Mouse (Mus musculus) neural tube, embryonic 13.5 days (tissue): ENCODE results near the gene Zic5. TPM values are rescaled to one million over a fixed set of nuclear protein-coding genes. Genes with fewer than 3 reads are reported as not detected.
"Not testable (repeated sequence)": the region's sequence is repeated elsewhere in the genome, so short reads cannot be mapped to it uniquely, and the experiment has no call there.

ENCODE experiments used
- ATAC-seq: fragments of 200-750 bp; cut with Nextera tagmentation; 2 replicates; pipeline ENCODE4 v1.8.0; 2017; ENCODE audit warnings: low read depth, mild to moderate bottlenecking, moderate TSS enrichment, moderate library complexity
- H3K27ac ChIP-seq: fragments of 300-500 bp; sonication (generic); replicated peaks from 2 replicates; pipeline ENCODE4 v1.5.1; 2015; ENCODE audit warnings: moderate library complexity, mild to moderate bottlenecking, inconsistent platforms
- H3K27me3 ChIP-seq: fragments of 300-500 bp; sonication (generic); 2 replicates; pipeline ENCODE4 v1.6.1; 2015; ENCODE audit warnings: mild to moderate bottlenecking, inconsistent platforms
- H3K36me3 ChIP-seq: fragments of 300-500 bp; sonication (generic); 2 replicates; pipeline ENCODE4 v1.6.1; 2015; ENCODE audit warnings: mild to moderate bottlenecking, inconsistent platforms
- H3K4me1 ChIP-seq: fragments of 300-500 bp; sonication (generic); replicated peaks from 2 replicates; pipeline ENCODE4 v1.6.1; 2015; ENCODE audit warnings: inconsistent platforms
- H3K4me2 ChIP-seq: fragments of 300-500 bp; sonication (generic); 2 replicates; pipeline ENCODE4 v1.6.1; 2015; ENCODE audit warnings: inconsistent platforms, mild to moderate bottlenecking, moderate library complexity
- H3K4me3 ChIP-seq: fragments of 300-500 bp; sonication (generic); 2 replicates; pipeline ENCODE4 v1.5.1; 2015; ENCODE audit warnings: mild to moderate bottlenecking, inconsistent platforms
- H3K9ac ChIP-seq: fragments of 300-500 bp; sonication (generic); 2 replicates; pipeline ENCODE4 v1.6.1; 2015; ENCODE audit warnings: moderate library complexity, mild to moderate bottlenecking, inconsistent platforms
- H3K9me3 ChIP-seq: fragments of 300-500 bp; sonication (generic); 2 replicates; pipeline ENCODE4 v1.6.1; 2016; ENCODE audit warnings: inconsistent platforms
- WGBS: fragments of 180-500 bp; shearing (Covaris S2); methylation state at CpG from one replicate; pipeline ENCODE4 v1.1.7; 2015; 5-methylcytosine and 5-hydroxymethylcytosine counted together
- polyA plus RNA-seq: library from polyadenylated mRNA; unstranded; fragments of >200 nt; fragmentation: Nextera tagmentation; extraction: Ambion mirVana; gene quantifications from 2 replicates; pipeline ENCODE4 v1.2.1, GENCODE M21; 2015

Zic5 gene
- polyA plus RNA-seq, 1 experiment from 2014 or later, result 8.4 TPM

DNA sequence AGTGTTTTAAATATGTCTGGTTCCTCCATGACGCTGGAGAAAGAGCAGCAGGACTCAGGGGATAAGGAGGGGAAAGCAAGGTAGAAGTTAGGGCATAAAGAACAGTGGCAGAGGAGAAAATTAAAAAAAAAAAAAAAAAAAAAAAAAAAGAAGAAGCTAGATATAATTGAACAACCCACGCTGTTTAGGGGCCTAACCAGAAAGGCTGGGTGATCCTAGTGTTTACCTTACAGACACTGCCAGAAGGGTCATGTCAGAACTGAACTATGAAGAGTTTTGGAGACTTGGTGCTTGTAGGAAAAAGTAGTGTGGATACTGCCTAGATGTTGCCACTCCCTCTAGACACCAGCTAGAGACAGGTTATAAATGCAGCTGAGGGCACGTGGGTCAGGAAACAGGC is 4.0 kb downstream of the Zic5 start:
- Histone ChIP-seq H3K9ac (peak overlapping the region; percentile 78; the same call in 1 of the 2 replicates), H3K27ac (no peak overlapping the region), H3K4me1 (peaks cover 28% of the 10 kb centered on the region), H3K4me3 (peak overlapping the region; percentile 52), H3K4me2 (peak overlapping the region; percentile 68), H3K36me3 (no peaks in the 10 kb centered on the region), H3K9me3 (no peaks in the 10 kb centered on the region), H3K27me3 (peaks cover 74% of the 10 kb centered on the region)
- ATAC-seq, result no peak
- 27% methylated on average over 3 of the region's 3 CpGs for WGBS

DNA sequence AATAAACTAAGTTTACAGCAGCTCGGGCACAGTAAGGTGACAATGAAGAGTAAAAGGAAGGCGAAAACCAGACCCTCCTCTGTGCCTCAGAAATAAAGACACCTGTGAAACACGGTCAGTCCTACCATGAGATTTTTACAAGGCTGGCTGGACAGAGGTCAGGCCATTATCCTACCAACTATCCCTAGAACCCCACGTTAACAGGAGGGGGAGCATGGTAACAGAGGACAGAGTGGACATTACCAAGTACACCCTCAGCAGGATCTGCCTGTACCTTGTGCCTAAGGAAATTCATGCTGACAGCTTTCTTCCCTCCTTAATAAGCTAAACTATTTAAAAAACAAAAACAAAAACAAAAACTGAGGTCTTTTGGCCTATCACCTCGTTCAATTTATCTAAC is 5.3 kb downstream of the Zic5 start:
- peak overlapping the region; percentile 39 for H3K4me2 ChIP-seq
- H3K36me3 ChIP-seq, result no peaks in the 10 kb centered on the region
- H3K9me3 ChIP-seq, result no peaks in the 10 kb centered on the region
- 0 out of 2 replicates have a peak overlapping the region, but pooled peaks have one; percentile 18 for H3K9ac ChIP-seq
- peaks cover 74% of the 10 kb centered on the region for H3K27me3 ChIP-seq
- 32% methylated on average over 5 of the region's 5 CpGs for WGBS
- no peak for ATAC-seq
- H3K27ac ChIP-seq, result 0 out of 2 replicates have a peak overlapping the region, but pooled peaks have one; percentile 23
- peaks cover 21% of the 10 kb centered on the region for H3K4me1 ChIP-seq
- peak overlapping the region; percentile 17 for H3K4me3 ChIP-seq

DNA sequence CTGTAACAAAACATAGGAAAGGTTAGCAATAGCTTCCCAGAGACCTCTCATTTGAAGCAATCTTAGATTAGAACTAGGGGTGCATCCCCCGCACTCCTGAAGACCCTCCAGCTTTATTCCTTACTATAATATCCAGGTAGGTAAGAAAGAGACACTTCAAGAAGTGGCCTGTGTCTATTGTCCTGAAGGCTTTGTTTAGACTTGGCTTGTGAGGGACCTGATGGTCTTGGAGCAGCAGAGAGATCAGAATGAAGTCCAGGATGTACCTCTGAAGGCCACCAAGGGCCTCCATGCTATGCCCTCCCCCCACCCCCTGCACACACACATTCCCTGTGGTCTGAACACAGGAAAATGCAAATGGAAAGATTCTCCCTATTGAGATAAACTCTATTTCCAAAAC is 5.7 kb downstream of the Zic5 start:
- H3K4me3 ChIP-seq, result peak overlapping the region; percentile 17; the same call in 1 of the 2 replicates
- 0 out of 2 replicates have a peak overlapping the region, but pooled peaks have one; percentile 23 for H3K27ac ChIP-seq
- peak overlapping the region; percentile 39 for H3K4me2 ChIP-seq
- ATAC-seq, result no peak
- H3K9me3 ChIP-seq, result no peaks in the 10 kb centered on the region
- WGBS, result 75% methylated on average over 1 of the region's 1 CpGs
- peaks cover 16% of the 10 kb centered on the region for H3K4me1 ChIP-seq
- 0 out of 2 replicates have a peak overlapping the region, but pooled peaks have one; percentile 18 for H3K9ac ChIP-seq
- H3K27me3 ChIP-seq, result peaks cover 74% of the 10 kb centered on the region
- H3K36me3 ChIP-seq, result no peaks in the 10 kb centered on the region

DNA sequence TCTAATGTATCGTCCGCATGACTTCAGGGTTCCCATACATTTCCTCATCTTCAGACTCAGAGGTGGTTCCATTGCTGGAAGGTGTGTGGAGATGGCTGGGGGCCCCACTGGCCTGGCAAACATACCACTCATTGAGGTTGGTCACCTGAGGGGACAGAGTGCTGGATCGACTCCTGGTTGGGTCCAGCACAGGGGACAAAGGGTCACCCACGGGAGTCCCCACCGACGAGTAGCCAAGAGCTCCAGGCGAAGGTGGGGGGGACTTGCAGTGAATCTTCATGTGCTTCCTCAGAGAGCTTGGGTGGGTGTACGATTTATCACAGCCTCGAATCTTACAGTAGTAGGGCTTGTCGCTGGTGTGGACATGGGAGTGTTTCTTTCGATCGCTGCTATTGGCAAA is 6.1 kb downstream of the Zic5 start:
- not testable (repeated sequence) for H3K4me2 ChIP-seq, H3K27ac ChIP-seq, ATAC-seq, H3K4me3 ChIP-seq, H3K9ac ChIP-seq, H3K36me3 ChIP-seq, H3K9me3 ChIP-seq
- WGBS, result 71% methylated on average over 12 of the region's 12 CpGs
- peaks cover 74% of the 10 kb centered on the region for H3K27me3 ChIP-seq
- H3K4me1 ChIP-seq, result peaks cover 14% of the 10 kb centered on the region

GRCm38 (mm10) chr14:122455562-122455958 is 9.9 kb downstream of the Zic5 start:
- Histone ChIP-seq H3K36me3 (no peaks in the 10 kb centered on the region), H3K27ac (no peak overlapping the region), H3K4me3 (no peak overlapping the region), H3K9me3 (no peaks in the 10 kb centered on the region), H3K9ac (no peak overlapping the region), H3K4me2 (no peak overlapping the region), H3K4me1 (peaks cover 37% of the 10 kb centered on the region), H3K27me3 (peaks cover 77% of the 10 kb centered on the region)
- 15% methylated on average over 4 of the region's 4 CpGs for WGBS
- no peak for ATAC-seq

DNA sequence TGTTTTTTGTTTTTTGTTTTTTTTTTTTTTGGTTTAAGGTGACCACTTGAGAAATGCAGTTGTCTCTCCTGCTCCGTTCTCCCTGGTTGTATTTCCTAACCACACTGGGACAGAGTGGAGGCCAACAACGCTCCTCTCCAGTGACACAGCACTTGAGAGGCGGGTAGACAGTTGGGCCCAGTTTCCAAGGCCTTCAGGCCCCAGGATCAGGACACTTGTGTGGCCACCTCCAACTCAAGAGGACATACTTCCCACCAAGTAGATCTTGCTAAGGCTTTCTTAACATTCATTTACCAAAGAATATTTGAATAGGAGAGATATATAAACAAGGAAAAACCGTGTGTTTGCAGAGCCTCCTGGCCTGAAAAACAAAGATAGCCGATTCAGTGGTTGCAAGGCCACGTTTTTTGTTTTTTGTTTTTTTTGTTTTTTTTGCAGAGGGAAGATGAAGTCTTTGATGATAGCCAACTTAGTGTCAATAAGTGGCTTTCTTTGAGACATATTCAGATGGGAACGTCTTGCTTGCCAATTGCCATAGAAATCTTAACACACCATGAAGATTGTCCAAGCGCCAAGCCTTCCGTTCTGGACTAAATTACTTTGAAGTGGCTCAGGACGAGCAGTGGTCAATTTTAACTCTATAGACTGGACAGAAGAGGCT is 10.4 kb downstream of the Zic5 start:
- ATAC-seq, result no peak
- WGBS, result 17% methylated on average over 10 of the region's 10 CpGs
- Histone ChIP-seq H3K36me3 (no peaks in the 10 kb centered on the region), H3K4me1 (peaks cover 42% of the 10 kb centered on the region), H3K4me2 (no peak overlapping the region), H3K27me3 (peaks cover 77% of the 10 kb centered on the region), H3K9ac (no peak overlapping the region), H3K4me3 (no peak overlapping the region), H3K27ac (0 out of 2 replicates have a peak overlapping the region, but pooled peaks have one; percentile 28), H3K9me3 (no peaks in the 10 kb centered on the region)

GRCm38 (mm10) chr14:122453996-122454738 is 11.3 kb downstream of the Zic5 start:
- peaks cover 80% of the 10 kb centered on the region for H3K27me3 ChIP-seq

GRCm38 (mm10) chr14:122453388-122453995 is 12.0 kb downstream of the Zic5 start:
- H3K4me2 ChIP-seq, result peak overlapping the region; percentile 49
- H3K9ac ChIP-seq, result peak overlapping the region; percentile 55
- H3K36me3 ChIP-seq, result no peaks in the 10 kb centered on the region
- peak overlapping the region; percentile 75 for H3K27ac ChIP-seq
- ATAC-seq, result peak; percentile 80
- H3K9me3 ChIP-seq, result no peaks in the 10 kb centered on the region
- WGBS, result 2% methylated on average over 32 of the region's 32 CpGs
- H3K4me1 ChIP-seq, result peaks cover 47% of the 10 kb centered on the region
- H3K4me3 ChIP-seq, result peak overlapping the region; percentile 17; the same call in 1 of the 2 replicates
- peaks cover 82% of the 10 kb centered on the region for H3K27me3 ChIP-seq

More at GRCm38 (mm10) chr14:122453996-122454738, 11.3 kb downstream of the Zic5 start:
- H3K27ac ChIP-seq, result peak overlapping the region; percentile 18; the same call in 1 of the 2 replicates
- no peak overlapping the region for H3K9ac ChIP-seq
- peak overlapping the region; percentile 17; the same call in 1 of the 2 replicates for H3K4me3 ChIP-seq
- H3K4me2 ChIP-seq, result peak overlapping the region; percentile 49
- WGBS, result 3% methylated on average over 12 of the region's 12 CpGs
- no peaks in the 10 kb centered on the region for H3K9me3 ChIP-seq
- peaks cover 47% of the 10 kb centered on the region for H3K4me1 ChIP-seq
- peak; percentile 46 for ATAC-seq
- H3K36me3 ChIP-seq, result no peaks in the 10 kb centered on the region

GRCm38 (mm10) chr14:122452701-122453387 is 12.6 kb downstream of the Zic5 start:
- no peaks in the 10 kb centered on the region for H3K9me3 ChIP-seq
- peaks cover 47% of the 10 kb centered on the region for H3K4me1 ChIP-seq
- peaks cover 86% of the 10 kb centered on the region for H3K27me3 ChIP-seq
- H3K4me3 ChIP-seq, result no peak overlapping the region
- peak overlapping the region; percentile 49 for H3K4me2 ChIP-seq
- peak; percentile 45 for ATAC-seq
- 8% methylated on average over 13 of the region's 13 CpGs for WGBS
- H3K9ac ChIP-seq, result peak overlapping the region; percentile 55
- H3K36me3 ChIP-seq, result no peaks in the 10 kb centered on the region
- H3K27ac ChIP-seq, result peak overlapping the region; percentile 75

DNA sequence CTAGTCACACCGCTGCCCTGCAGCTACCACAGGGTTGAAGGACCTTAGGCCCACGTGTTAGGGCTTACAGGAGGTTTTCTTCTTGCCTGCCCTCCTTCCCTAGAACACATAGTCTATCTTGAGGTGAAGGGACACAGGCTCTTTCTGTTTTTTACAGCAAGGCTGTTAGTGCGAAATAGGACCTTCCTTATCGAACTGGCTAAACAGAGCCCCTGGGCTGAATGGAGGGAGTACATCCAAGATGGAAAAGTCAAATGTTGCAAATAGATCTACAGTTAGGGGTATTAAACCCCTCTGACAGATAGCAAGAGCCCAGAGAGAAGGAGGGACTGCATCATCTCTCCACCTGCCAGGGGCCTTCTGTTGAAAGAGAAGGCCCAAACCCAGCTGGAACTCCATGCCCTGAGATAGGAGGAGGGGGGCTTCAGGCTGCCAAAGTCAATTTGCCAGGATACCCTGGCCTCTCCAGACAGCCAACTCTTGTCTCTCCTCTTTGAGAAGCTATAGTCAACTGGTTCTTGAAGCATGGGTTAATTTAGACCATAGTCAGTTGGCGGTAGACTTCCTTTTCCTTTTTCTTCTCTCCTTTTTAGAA is 13.8 kb downstream of the Zic5 start:
- H3K4me2 ChIP-seq, result peak overlapping the region; percentile 69
- peaks cover 47% of the 10 kb centered on the region for H3K4me1 ChIP-seq
- no peaks in the 10 kb centered on the region for H3K9me3 ChIP-seq
- no peak for ATAC-seq
- H3K9ac ChIP-seq, result no peak overlapping the region
- no peak overlapping the region for H3K27ac ChIP-seq
- no peaks in the 10 kb centered on the region for H3K36me3 ChIP-seq
- peaks cover 98% of the 10 kb centered on the region for H3K27me3 ChIP-seq
- no peak overlapping the region for H3K4me3 ChIP-seq
- 54% methylated on average over 5 of the region's 5 CpGs for WGBS
